Mouse (Mus musculus) midbrain, embryonic 11.5 days (tissue): ENCODE data around the gene Pkig. TPM values are rescaled to one million over a fixed set of nuclear protein-coding genes. Genes with fewer than 3 reads are reported as not detected.

Source experiments
- ATAC-seq: fragments of 200-750 bp; cut with Nextera tagmentation; 2 replicates; pipeline ENCODE4 v1.8.0; 2017; ENCODE audit warnings: moderate TSS enrichment, moderate library complexity; ENCODE audit not compliant: low FRiP score
- DNase-seq: peaks from one replicate; pipeline ENCODE4 v3.0.0; 2015; ENCODE audit warnings: low spot score; ENCODE audit errors: missing footprints
- H3K27ac ChIP-seq: fragments of 300-500 bp; sonication (generic); 2 replicates; pipeline ENCODE4 v1.5.1; 2014; ENCODE audit warnings: low read depth, low read length
- H3K27me3 ChIP-seq: fragments of 300-500 bp; sonication (generic); 2 replicates; pipeline ENCODE4 v1.6.1; 2014; ENCODE audit warnings: mild to moderate bottlenecking, low read length, moderate library complexity, mixed read lengths; ENCODE audit not compliant: control insufficient read depth, insufficient read depth
- H3K36me3 ChIP-seq: fragments of 300-500 bp; sonication (generic); 2 replicates; pipeline ENCODE4 v1.6.1; 2014; ENCODE audit warnings: mild to moderate bottlenecking, low read length, moderate library complexity, mixed read lengths; ENCODE audit not compliant: control insufficient read depth, insufficient read depth
- H3K4me1 ChIP-seq: fragments of 300-500 bp; sonication (generic); 2 replicates; pipeline ENCODE4 v1.6.1; 2014; ENCODE audit warnings: low read length; ENCODE audit not compliant: control insufficient read depth, insufficient read depth
- H3K4me2 ChIP-seq: fragments of 300-500 bp; sonication (generic); 2 replicates; pipeline ENCODE4 v1.6.1; 2014; ENCODE audit warnings: mild to moderate bottlenecking, moderate library complexity
- H3K4me3 ChIP-seq: fragments of 300-500 bp; sonication (generic); 2 replicates; pipeline ENCODE4 v1.5.1; 2014; ENCODE audit warnings: low read depth, low read length
- H3K9ac ChIP-seq: fragments of 300-500 bp; sonication (generic); 2 replicates; pipeline ENCODE4 v1.6.1; 2014; ENCODE audit warnings: low read length
- H3K9me3 ChIP-seq: fragments of 300-500 bp; sonication (generic); 2 replicates; pipeline ENCODE4 v1.6.1; 2016; ENCODE audit warnings: low read length; ENCODE audit not compliant: control insufficient read depth
- WGBS: fragments of 180-500 bp; shearing (Covaris S2); extraction: QIAGEN DNeasy Blood & Tissue Kit; methylation state at CpG from one replicate; pipeline ENCODE4 v1.1.7; 2014; 5-methylcytosine and 5-hydroxymethylcytosine counted together
- polyA plus RNA-seq: library from polyadenylated mRNA; unstranded; fragments of >200 nt; fragmentation: Nextera tagmentation; extraction: Ambion mirVana; gene quantifications from 2 replicates; pipeline ENCODE4 v1.2.1, GENCODE M21; 2014

The Pkig gene
- polyA plus RNA-seq, 1 experiment from 2014 or later, result 153 TPM

DNA sequence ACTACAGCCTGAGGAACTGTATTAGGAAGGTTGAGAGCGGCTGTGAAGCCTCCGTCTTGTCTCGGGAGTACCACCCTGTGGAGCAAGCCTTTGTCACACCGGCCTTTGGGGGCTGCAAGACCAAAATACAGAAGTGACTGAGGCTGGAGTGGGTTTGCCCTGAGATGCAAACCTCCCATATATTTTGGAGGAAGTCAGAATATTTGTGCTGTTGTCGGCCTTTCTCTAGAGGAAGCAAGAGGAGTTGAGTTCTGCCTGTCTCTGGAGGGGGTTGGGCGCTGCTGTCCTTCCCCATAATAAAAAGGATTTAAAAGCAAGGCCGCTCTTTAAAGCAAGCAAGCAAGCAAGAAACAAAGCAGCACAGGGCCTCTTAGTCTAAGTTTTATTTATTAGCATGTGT is 103.2 kb downstream of the Pkig start:
- Histone ChIP-seq H3K4me3 (no peak overlapping the region), H3K9me3 (no peaks in the 10 kb centered on the region), H3K9ac (no peak overlapping the region), H3K27ac (no peak overlapping the region), H3K4me1 (no peaks in the 10 kb centered on the region), H3K27me3 (no peaks in the 10 kb centered on the region), H3K36me3 (no peaks in the 10 kb centered on the region), H3K4me2 (no peak overlapping the region)
- no peak for ATAC-seq
- 86% methylated on average over 7 of the region's 7 CpGs for WGBS
- no peak for DNase-seq

DNA sequence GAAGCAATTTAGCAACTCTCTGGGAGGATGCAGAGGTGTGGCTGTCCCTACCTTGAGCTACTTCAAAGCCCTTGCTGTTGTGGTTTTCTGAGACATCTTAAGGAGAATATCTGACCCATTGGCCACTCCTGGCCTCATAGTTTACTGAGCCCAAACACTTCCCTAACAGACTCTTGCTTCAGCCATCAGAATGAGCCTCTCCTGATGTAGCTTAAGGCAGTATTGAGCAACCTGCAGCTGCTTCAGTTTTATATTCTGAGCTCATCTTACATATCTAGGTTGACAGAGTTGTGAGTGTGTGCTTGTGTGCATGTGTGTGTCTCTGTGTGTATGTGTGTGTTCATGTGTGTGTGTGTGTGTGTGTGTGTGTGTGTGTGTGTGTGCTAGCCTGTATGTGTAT is 108.1 kb downstream of the Pkig start:
- no peaks in the 10 kb centered on the region for H3K4me1 ChIP-seq
- H3K4me2 ChIP-seq, result no peak overlapping the region
- H3K27me3 ChIP-seq, result no peaks in the 10 kb centered on the region
- ATAC-seq (no peak), DNase-seq (peak; percentile 61)
- H3K9ac ChIP-seq, result no peak overlapping the region
- no peaks in the 10 kb centered on the region for H3K36me3 ChIP-seq
- H3K9me3 ChIP-seq, result no peaks in the 10 kb centered on the region
- H3K4me3 ChIP-seq, result no peak overlapping the region
- no peak overlapping the region for H3K27ac ChIP-seq

DNA sequence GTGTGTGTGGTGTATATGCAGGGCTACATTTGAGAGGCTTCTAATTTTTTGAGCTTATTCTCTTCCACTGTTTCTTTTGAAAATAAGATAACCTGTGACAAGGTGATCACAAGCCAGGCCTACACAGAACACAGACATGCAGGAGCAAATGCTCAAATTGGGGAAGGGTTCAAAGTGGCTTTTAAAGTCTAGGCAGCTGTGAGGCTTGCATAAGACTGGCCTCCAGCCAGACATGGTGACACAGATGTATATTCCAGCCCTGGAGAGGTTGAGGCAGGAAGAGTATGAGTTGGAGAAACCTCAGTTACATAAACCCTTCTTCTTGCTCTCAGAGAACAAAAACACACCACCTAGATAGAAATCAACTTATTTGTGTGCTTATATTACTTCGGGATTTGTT is 108.7 kb downstream of the Pkig start:
- Histone ChIP-seq H3K27me3 (no peaks in the 10 kb centered on the region), H3K4me2 (no peak overlapping the region), H3K4me3 (no peak overlapping the region), H3K9me3 (no peaks in the 10 kb centered on the region), H3K4me1 (no peaks in the 10 kb centered on the region), H3K9ac (no peak overlapping the region), H3K27ac (no peak overlapping the region), H3K36me3 (no peaks in the 10 kb centered on the region)
- DNase-seq (no peak), ATAC-seq (no peak)
- WGBS, result 78% methylated on average over 1 of the region's 1 CpGs

DNA sequence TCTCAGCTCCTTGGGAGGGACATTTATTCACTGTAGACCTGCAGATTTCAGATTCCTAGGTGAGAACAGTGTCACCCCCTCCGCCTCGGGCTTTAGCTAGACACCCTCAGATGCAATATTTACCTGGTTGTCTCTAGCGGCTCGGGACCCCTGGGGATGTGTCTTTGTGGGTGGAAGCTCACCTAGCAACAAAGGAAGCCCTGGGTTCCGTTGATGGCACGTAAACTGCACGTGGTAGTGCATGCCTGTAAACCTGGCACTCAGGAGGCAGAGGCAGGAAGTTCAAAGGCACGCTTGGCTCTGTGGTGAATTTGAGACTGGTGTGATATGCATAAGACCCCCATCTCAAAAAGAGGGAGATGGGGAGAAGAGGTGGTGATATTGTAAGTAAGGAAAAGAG is 112.5 kb downstream of the Pkig start:
- H3K4me1 ChIP-seq, result no peaks in the 10 kb centered on the region
- no peak overlapping the region for H3K4me3 ChIP-seq
- no peak for DNase-seq
- no peak overlapping the region for H3K4me2 ChIP-seq
- H3K27me3 ChIP-seq, result peaks cover 8% of the 10 kb centered on the region
- H3K36me3 ChIP-seq, result no peaks in the 10 kb centered on the region
- ATAC-seq, result no peak
- H3K27ac ChIP-seq, result no peak overlapping the region
- no peaks in the 10 kb centered on the region for H3K9me3 ChIP-seq
- no peak overlapping the region for H3K9ac ChIP-seq
- 89% methylated on average over 8 of the region's 8 CpGs for WGBS

Other genes with a start within 250 kb of the Pkig start
- 89.2 and 91.9 TPM in 2 replicates for gene Oser1, start 233.7 kb upstream of the Pkig start, polyA plus RNA-seq
- 42.8 and 42.9 TPM in 2 replicates for gene Gdap1l1, start 219.9 kb upstream of the Pkig start, polyA plus RNA-seq
- gene Fitm2, start 185.8 kb upstream of the Pkig start, polyA plus RNA-seq, result 9.3 and 9.6 TPM in 2 replicates
- not detected in 2 replicates for gene R3hdml, start 166.1 kb upstream of the Pkig start, polyA plus RNA-seq
- not detected in 2 replicates for gene Hnf4a, start 151.6 kb upstream of the Pkig start, polyA plus RNA-seq
- gene Ttpal, start 56.1 kb upstream of the Pkig start, polyA plus RNA-seq, result 39.9 and 44.5 TPM in 2 replicates
- 35.0 and 38.8 TPM in 2 replicates for gene Serinc3, start 13.3 kb upstream of the Pkig start, polyA plus RNA-seq
- gene Ada, start 91.9 kb downstream of the Pkig start, polyA plus RNA-seq, result 5.6 and 6.1 TPM in 2 replicates
- 0.40 and 0.54 TPM in 2 replicates for gene Ccn5, start 162.5 kb downstream of the Pkig start, polyA plus RNA-seq
- gene Kcnk15, start 195.3 kb downstream of the Pkig start, polyA plus RNA-seq, result not detected in 2 replicates